Mouse (Mus musculus) right cerebral cortex, postnatal 4 days (tissue): ENCODE data around the gene Fndc4.

ENCODE experiments used
- DNase-seq: peaks from one replicate; pipeline ENCODE4 v3.0.0-alpha.2; 2022

The Fndc4 gene

GRCm38 (mm10) chr5:31255381-31255780 is 40.5 kb downstream of the Fndc4 start:
- DNase-seq: no peak

- no peak for DNase-seq
Observed at GRCm38 (mm10) chr5:31254901-31255300, 41.0 kb downstream of the Fndc4 start.

DNA sequence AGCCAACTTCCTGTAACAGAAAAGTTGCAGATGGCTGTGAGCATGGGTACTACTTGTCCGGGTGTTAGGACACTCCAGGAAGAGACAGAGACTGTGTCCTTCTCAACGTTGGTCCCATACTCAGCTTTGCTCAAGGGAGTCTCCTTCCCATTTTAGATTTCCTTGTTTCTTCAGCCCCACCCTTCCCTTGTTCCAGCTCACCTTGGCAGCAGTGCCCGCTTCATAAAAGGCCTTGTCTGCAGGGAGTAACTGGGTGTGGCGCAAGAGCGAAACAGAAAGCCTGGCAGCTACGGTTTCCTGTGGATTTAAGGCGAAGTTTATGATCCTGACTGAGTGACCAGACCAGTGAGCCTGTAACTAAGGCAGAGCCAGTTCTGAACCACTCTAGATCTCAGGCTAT is 41.4 kb downstream of the Fndc4 start:
- DNase-seq: no peak

DNA sequence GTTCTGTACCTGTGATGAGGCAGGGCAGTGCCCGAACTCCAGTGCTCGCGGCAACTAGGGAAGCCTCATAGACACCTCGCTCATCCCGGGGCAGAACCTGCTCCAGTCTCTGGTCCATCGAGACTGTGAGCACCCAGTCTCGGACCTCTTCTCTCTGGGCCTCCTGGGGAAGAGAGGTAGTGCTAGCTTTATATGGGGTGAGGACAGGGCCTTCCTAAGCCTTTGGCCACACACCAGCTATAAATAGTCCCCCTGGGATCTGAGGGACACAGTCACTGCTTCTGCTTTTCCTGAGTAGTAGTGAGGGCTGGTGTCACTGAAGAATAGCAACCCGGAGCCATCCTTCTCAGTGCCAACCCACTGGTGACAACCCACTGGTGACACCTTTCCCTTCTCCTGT is 42.1 kb downstream of the Fndc4 start:
- DNase-seq: no peak

DNA sequence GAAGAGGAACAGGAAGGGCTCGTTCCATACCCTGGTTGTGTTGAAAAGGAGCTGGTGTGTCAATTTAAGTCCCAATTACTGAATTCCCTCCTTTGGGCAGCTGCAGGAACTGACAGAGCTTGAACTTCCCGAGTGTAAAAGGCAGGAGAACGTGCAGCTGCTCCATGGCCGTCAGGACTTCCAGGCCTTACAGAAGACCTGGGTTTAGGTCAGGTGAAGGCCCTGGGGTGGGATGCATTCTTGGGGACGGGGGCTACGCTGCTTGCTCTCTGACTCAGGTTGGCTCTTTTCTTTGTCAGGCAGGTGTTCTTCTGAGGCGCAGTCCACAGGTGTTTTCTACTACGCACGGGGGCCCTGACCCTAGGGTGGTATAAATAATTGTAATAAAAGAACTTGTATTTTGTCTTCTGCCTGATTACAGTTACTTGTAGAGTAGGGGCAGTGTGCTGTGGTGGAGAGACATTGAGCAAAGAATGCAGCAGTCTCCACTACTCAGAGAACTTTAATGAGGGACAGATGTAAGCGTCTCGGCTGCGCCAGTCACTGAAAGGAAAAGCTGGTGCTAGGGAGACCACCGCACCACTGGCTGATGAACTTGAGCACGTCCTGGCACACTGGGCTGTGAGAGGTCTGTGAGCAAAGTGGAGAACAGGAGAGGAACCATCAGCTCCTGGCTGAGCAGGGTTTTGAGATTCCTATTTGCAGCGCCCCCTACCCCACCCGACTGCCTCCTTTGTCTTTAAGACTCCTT is 42.9 kb downstream of the Fndc4 start:
- no peak for DNase-seq

GRCm38 (mm10) chr5:31252151-31252550 is 43.7 kb downstream of the Fndc4 start:
- no peak for DNase-seq

- peak; percentile 19 for DNase-seq
Observed at GRCm38 (mm10) chr5:31251541-31252101, 44.3 kb downstream of the Fndc4 start, which contains the start of gene Krtcap3. Gene Krtcap3 (plus strand): TSS chr5:31251691.

DNA sequence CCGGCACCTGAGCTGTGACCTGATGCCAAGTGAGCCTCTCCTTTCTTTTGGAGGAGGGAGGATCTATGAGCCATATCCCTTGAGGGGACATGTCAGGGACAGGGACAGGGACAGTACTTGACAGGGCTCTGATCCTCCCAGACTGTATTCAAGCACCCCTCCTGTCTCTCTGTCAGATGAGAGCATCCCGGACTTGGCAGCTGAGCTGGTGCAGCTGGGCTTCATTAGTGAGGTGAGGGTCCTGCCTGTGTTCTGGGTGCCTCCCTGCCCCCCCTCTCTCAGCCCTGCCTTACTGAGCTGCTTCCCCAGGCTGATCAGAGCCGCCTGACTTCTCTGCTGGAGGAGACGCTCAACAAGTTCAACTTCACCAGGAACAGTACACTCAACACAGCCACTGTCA is 45.2 kb downstream of the Fndc4 start:
- DNase-seq: no peak
